Comparison of ENCODE assay signal across 24 mouse cellular contexts in genomic region chr4:126438261-126438660, GRCm38 (mm10).
"Had no signal": no experiment of that assay in that cellular context is flagged by ENCODE, and none has a peak within 500 bp of the region (broad histone marks: within the 10 kb centered on the region; RNA-seq: fewer than 3 reads in every experiment).

No protein-coding gene starts in this region.

- DNase-seq: kidney, adult 11 months; kidney, adult 8-10 months; kidney, postnatal 10 days; liver; liver, postnatal 0 days; lung, postnatal 10 days; lung, postnatal 36 days; right cerebral cortex, adult 18-20 months; right cerebral cortex, postnatal 14 days; right cerebral cortex, postnatal 4 days; thymus, adult 2 months; thymus, postnatal 14 days had no signal

- H3K9ac ChIP-seq: intestine, embryonic 15.5 days; kidney, embryonic 15.5 days; liver, embryonic 14.5 days; liver, postnatal 0 days; lung, embryonic 15.5 days; midbrain, embryonic 13.5 days; neural tube, embryonic 13.5 days had no signal

- H3K4me1 ChIP-seq: intestine, embryonic 15.5 days; kidney, embryonic 15.5 days; limb, embryonic 10.5 days; limb, embryonic 13.5 days; lung, embryonic 15.5 days; midbrain, embryonic 10.5 days; midbrain, embryonic 13.5 days; neural tube, embryonic 13.5 days had no signal

- H3K27ac ChIP-seq: intestine, embryonic 15.5 days; kidney, embryonic 15.5 days; limb, embryonic 10.5 days; limb, embryonic 13.5 days; liver, embryonic 14.5 days; lung, embryonic 15.5 days; midbrain, embryonic 10.5 days; midbrain, embryonic 13.5 days; neural tube, embryonic 13.5 days; stomach, postnatal 0 days had no signal

- H3K4me3 ChIP-seq: intestine, embryonic 15.5 days; kidney, embryonic 15.5 days; limb, embryonic 10.5 days; limb, embryonic 13.5 days; lung, embryonic 15.5 days; megakaryocyte, embryonic 14.5 days; midbrain, embryonic 10.5 days; midbrain, embryonic 13.5 days; myocyte; neural tube, embryonic 13.5 days had no signal

- H3K9me3 ChIP-seq: intestine, embryonic 15.5 days; kidney, embryonic 15.5 days; limb, embryonic 10.5 days; limb, embryonic 13.5 days; lung, embryonic 15.5 days; megakaryocyte, embryonic 14.5 days; midbrain, embryonic 10.5 days; midbrain, embryonic 13.5 days; neural tube, embryonic 13.5 days had no signal

- H3K27me3 ChIP-seq: intestine, embryonic 15.5 days; kidney, embryonic 15.5 days; limb, embryonic 13.5 days; lung, embryonic 15.5 days; megakaryocyte, embryonic 14.5 days; midbrain, embryonic 13.5 days; neural tube, embryonic 13.5 days had no signal

- ATAC-seq: intestine, embryonic 15.5 days; liver, postnatal 0 days; midbrain, embryonic 13.5 days had no signal

- H3K4me2 ChIP-seq: intestine, embryonic 15.5 days; kidney, embryonic 15.5 days; limb, embryonic 13.5 days; lung, embryonic 15.5 days; midbrain, embryonic 13.5 days; neural tube, embryonic 13.5 days had no signal
